In the genomic region with DNA sequence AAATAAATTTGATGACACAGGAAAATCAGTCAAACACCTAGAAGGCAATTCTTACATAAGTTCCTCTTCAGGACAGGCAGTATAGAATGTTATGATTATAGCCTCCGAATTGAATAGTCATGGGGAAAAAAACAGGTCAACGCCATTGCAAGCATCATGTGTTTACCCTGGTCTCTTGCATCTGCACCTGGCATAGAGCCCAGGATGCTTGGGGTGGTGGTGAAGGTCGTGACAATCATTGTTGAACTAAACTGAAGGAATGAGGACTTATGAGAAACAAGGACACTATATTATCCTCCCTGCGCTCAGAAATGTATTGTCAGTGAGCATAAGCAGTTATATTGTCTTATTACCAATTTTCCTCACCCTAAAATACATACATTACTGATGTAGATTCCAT, we compare ENCODE assay signal across 21 mouse cellular contexts. TPM values are rescaled to one million over a fixed set of nuclear protein-coding genes. Genes with fewer than 3 reads are reported as not detected.
"Had no signal": no experiment of that assay in that cellular context is flagged by ENCODE, and none has a peak within 500 bp of the region (broad histone marks: within the 10 kb centered on the region; RNA-seq: fewer than 3 reads in every experiment).

No protein-coding gene starts in this region.

- H3K4me3 ChIP-seq: midbrain, embryonic 10.5 days; midbrain, embryonic 12.5 days; myocyte; neural tube, embryonic 13.5 days; neural tube, embryonic 15.5 days had no signal

- H3K27ac ChIP-seq: midbrain, embryonic 10.5 days; midbrain, embryonic 12.5 days; neural tube, embryonic 13.5 days; neural tube, embryonic 15.5 days had no signal

- H3K4me1 ChIP-seq: midbrain, embryonic 10.5 days; midbrain, embryonic 12.5 days; neural tube, embryonic 13.5 days; neural tube, embryonic 15.5 days had no signal

- ATAC-seq: midbrain, embryonic 16.5 days had no signal

- H3K36me3 ChIP-seq: midbrain, embryonic 10.5 days; midbrain, embryonic 12.5 days; neural tube, embryonic 13.5 days; neural tube, embryonic 15.5 days had no signal

- H3K9ac ChIP-seq: lung, embryonic 14.5 days; midbrain, embryonic 12.5 days; neural tube, embryonic 13.5 days; neural tube, embryonic 15.5 days had no signal

- H3K9me3 ChIP-seq: midbrain, embryonic 10.5 days; midbrain, embryonic 12.5 days; neural tube, embryonic 13.5 days; neural tube, embryonic 15.5 days had no signal

- H3K27me3 ChIP-seq: midbrain, embryonic 12.5 days; neural tube, embryonic 13.5 days; neural tube, embryonic 15.5 days had no signal

- DNase-seq: lung, adult 18-20 months; lung, embryonic 14.5 days; lung, postnatal 10 days; lung, postnatal 4 days; midbrain, embryonic 14.5 days; retina, postnatal 1 day; right cerebral cortex, adult 18-20 months; right cerebral cortex, postnatal 25 days; right cerebral cortex, postnatal 4 days; spleen, adult 18-20 months; thymus, adult 18-20 months; thymus, postnatal 14 days; thymus, postnatal 36 days had no signal

- H3K4me2 ChIP-seq: lung, embryonic 14.5 days; midbrain, embryonic 12.5 days; neural tube, embryonic 13.5 days; neural tube, embryonic 15.5 days had no signal

RNA-seq across cellular contexts. Expression of a gene that starts 53.8 kb away (rescaled TPM):
- polyA plus RNA-seq: lung, embryonic 14.5 days; midbrain, embryonic 10.5 days; midbrain, embryonic 12.5 days; midbrain, embryonic 14.5 days; midbrain, embryonic 16.5 days; neural tube, embryonic 11.5 days; neural tube, embryonic 13.5 days; neural tube, embryonic 15.5 days; stomach, embryonic 14.5 days had no signal
